Mouse (Mus musculus) erythroblast, embryonic 14.5 days (primary cell): Measurements from ENCODE around the gene Rab17.

Experiments used
- GATA1 ChIP-seq: IDR thresholded peaks from 2 replicates; pipeline ENCODE4 v1.6.1; 2012; ENCODE audit warnings: low read length, inconsistent platforms, mixed read lengths
- TAL1 ChIP-seq: IDR thresholded peaks from 3 replicates; pipeline ENCODE4 v1.6.1; 2012; ENCODE audit warnings: low read length, inconsistent platforms, mixed read lengths

DNA sequence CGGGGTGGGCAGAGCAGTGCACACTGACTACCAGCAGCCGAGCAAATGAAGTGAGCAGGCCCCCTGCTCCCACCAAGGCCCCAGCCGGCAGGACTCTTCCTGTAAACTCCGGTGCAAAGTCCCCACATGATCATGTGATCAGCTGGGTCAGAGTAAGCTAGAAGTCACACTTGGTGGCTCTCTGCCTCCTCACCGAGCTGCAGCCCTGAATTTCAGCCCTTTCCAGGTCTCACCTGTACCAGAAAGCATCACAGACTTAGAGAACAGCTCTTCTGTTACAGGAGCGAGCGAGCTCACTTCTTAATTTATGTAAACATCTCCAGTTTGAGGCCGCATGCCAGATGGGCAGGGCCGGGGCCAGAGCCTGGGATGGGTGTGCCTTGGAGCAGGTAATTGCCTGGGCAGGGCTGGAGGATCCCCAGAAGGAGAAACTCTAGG, at the start of gene Rab17:
- TF ChIP-seq TAL1 = no peak
- TF ChIP-seq GATA1 = no peak
